Mouse (Mus musculus): ENCODE results near the gene Slc25a54. TPM values are rescaled to one million over a fixed set of nuclear protein-coding genes. Genes with fewer than 3 reads are reported as not detected.
A peak's percentile ranks its signal among the peaks of the same experiment; 100 is the strongest.

The Slc25a54 gene
- not detected for total RNA-seq (2021)

- intact Hi-C loops (cut with DNase I): no loop called here
- no peak for DNase-seq (ENCODE audit: extremely low spot score in 1 of 2, low spot score in 2 of 2)
Observed at GRCm38 (mm10) chr3:109080169-109080568, at the start of gene Slc25a54. TSS of gene Slc25a54 (plus strand) at chr3:109080469.

- intact Hi-C loops (cut with DNase I): no loop called here
- peak in 1 of 2 experiments; percentile 67 for DNase-seq (ENCODE audit: extremely low spot score in 1 of 2, low spot score in 2 of 2)
Observed at GRCm38 (mm10) chr3:109030817-109031216, 49.5 kb upstream of the Slc25a54 start.

- DNase-seq (ENCODE audit: extremely low spot score in 1 of 2, low spot score in 2 of 2): no peak
- intact Hi-C loops (cut with DNase I): no loop called here
Observed at GRCm38 (mm10) chr3:109031626-109032025, 48.6 kb upstream of the Slc25a54 start.

GRCm38 (mm10) chr3:109032306-109032705, 48.0 kb upstream of the Slc25a54 start:
- intact Hi-C loops (cut with DNase I): no loop called here
- no peak for DNase-seq (ENCODE audit: extremely low spot score in 1 of 2, low spot score in 2 of 2)

GRCm38 (mm10) chr3:109034411-109034810, 45.9 kb upstream of the Slc25a54 start:
- intact Hi-C loops (cut with DNase I): no loop called here
- DNase-seq (ENCODE audit: extremely low spot score in 1 of 2, low spot score in 2 of 2): no peak

GRCm38 (mm10) chr3:109040908-109041307, 39.4 kb upstream of the Slc25a54 start:
- intact Hi-C loops (cut with DNase I): no loop called here

GRCm38 (mm10) chr3:109043395-109043794, 36.9 kb upstream of the Slc25a54 start:
- intact Hi-C loops (cut with DNase I): no loop called here
- no peak for DNase-seq (ENCODE audit: extremely low spot score in 1 of 2, low spot score in 2 of 2)

More at GRCm38 (mm10) chr3:109040908-109041307, 39.4 kb upstream of the Slc25a54 start:
- no peak for DNase-seq (ENCODE audit: extremely low spot score in 1 of 2, low spot score in 2 of 2)

- no peak for DNase-seq (ENCODE audit: extremely low spot score in 1 of 2, low spot score in 2 of 2)
- intact Hi-C loops (cut with DNase I): no loop called here
Observed at GRCm38 (mm10) chr3:109046428-109046827, 33.8 kb upstream of the Slc25a54 start.

GRCm38 (mm10) chr3:109047707-109048283, 32.5 kb upstream of the Slc25a54 start:
- intact Hi-C loops (cut with DNase I): no loop called here
- DNase-seq (ENCODE audit: extremely low spot score in 1 of 2, low spot score in 2 of 2): no peak

- no peak for DNase-seq (ENCODE audit: extremely low spot score in 1 of 2, low spot score in 2 of 2)
- intact Hi-C loops (cut with DNase I): no loop called here
Observed at GRCm38 (mm10) chr3:109051056-109051945, 29.0 kb upstream of the Slc25a54 start.

- intact Hi-C loops (cut with DNase I): no loop called here
- no peak for DNase-seq (ENCODE audit: extremely low spot score in 1 of 2, low spot score in 2 of 2)
Observed at GRCm38 (mm10) chr3:109051946-109052331, 28.3 kb upstream of the Slc25a54 start.

GRCm38 (mm10) chr3:109059903-109060302, 20.4 kb upstream of the Slc25a54 start:
- no peak for DNase-seq (ENCODE audit: extremely low spot score in 1 of 2, low spot score in 2 of 2)
- intact Hi-C loops (cut with DNase I): loop anchor here (2.0 to 10.0 kb wide), 3 partner anchors 33 to 205 kb away; partner anchors contain the start of gene Fam102b

GRCm38 (mm10) chr3:109062391-109062790, 17.9 kb upstream of the Slc25a54 start:
- no peak for DNase-seq (ENCODE audit: extremely low spot score in 1 of 2, low spot score in 2 of 2)

GRCm38 (mm10) chr3:109062989-109063388, 17.3 kb upstream of the Slc25a54 start:
- peak in 1 of 2 experiments; percentile 57 for DNase-seq (ENCODE audit: extremely low spot score in 1 of 2, low spot score in 2 of 2)
- intact Hi-C loops (cut with DNase I): loop anchor here (5.0 to 10.0 kb wide), 2 partner anchors 146 to 208 kb away; no protein-coding TSS in a partner anchor

More at GRCm38 (mm10) chr3:109062391-109062790, 17.9 kb upstream of the Slc25a54 start:
- intact Hi-C loops (cut with DNase I): loop anchor here (5.0 to 10.0 kb wide), 2 partner anchors 145 to 208 kb away; no protein-coding TSS in a partner anchor

- intact Hi-C loops (cut with DNase I): no loop called here
Observed at GRCm38 (mm10) chr3:109084418-109084817, 4.1 kb downstream of the Slc25a54 start.

GRCm38 (mm10) chr3:109088460-109088859, 8.2 kb downstream of the Slc25a54 start:
- DNase-seq (ENCODE audit: extremely low spot score in 1 of 2, low spot score in 2 of 2): no peak
- intact Hi-C loops (cut with DNase I): no loop called here

More at GRCm38 (mm10) chr3:109084418-109084817, 4.1 kb downstream of the Slc25a54 start:
- no peak for DNase-seq (ENCODE audit: extremely low spot score in 1 of 2, low spot score in 2 of 2)

- no peak for DNase-seq (ENCODE audit: extremely low spot score in 1 of 2, low spot score in 2 of 2)
- intact Hi-C loops (cut with DNase I): no loop called here
Observed at GRCm38 (mm10) chr3:109104702-109105101, 24.4 kb downstream of the Slc25a54 start.

GRCm38 (mm10) chr3:109117136-109117535, 36.9 kb downstream of the Slc25a54 start:
- no peak for DNase-seq (ENCODE audit: extremely low spot score in 1 of 2, low spot score in 2 of 2)
- intact Hi-C loops (cut with DNase I): no loop called here

- intact Hi-C loops (cut with DNase I): no loop called here
- DNase-seq (ENCODE audit: extremely low spot score in 1 of 2, low spot score in 2 of 2): no peak
Observed at GRCm38 (mm10) chr3:109119562-109119961, 39.3 kb downstream of the Slc25a54 start.

- intact Hi-C loops (cut with DNase I): no loop called here
- DNase-seq (ENCODE audit: extremely low spot score in 1 of 2, low spot score in 2 of 2): no peak
Observed at GRCm38 (mm10) chr3:109119973-109120372, 39.7 kb downstream of the Slc25a54 start.
